In genomic region chr1:60731940-60732339, GRCm38 (mm10) we compare ENCODE assay signal across 20 mouse cellular contexts. TPM values are rescaled to one million over a fixed set of nuclear protein-coding genes. Genes with fewer than 3 reads are reported as not detected.
DNase-seq lines count a peak whose midpoint lies in the region; ATAC-seq lines count a peak whose summit lies in the region.
"Had no signal": no experiment of that assay in that cellular context is flagged by ENCODE, and none has a peak within 500 bp of the region (broad histone marks: within the 10 kb centered on the region; RNA-seq: fewer than 3 reads in every experiment).

No protein-coding gene starts in this region.

- intact Hi-C loops in heart, postnatal 10 days (cut with DNase I), result no loop called here

- H3K4me1 ChIP-seq in heart, embryonic 13.5 days, result peaks cover 34% of the 10 kb centered on the region
- H3K4me1 ChIP-seq: forebrain, embryonic 15.5 days had no signal

- peak; percentile 38 for DNase-seq in gastrocnemius, postnatal 25 days
- DNase-seq in gastrocnemius, postnatal 10 days, result no peak
- DNase-seq in heart, postnatal 10 days, result no peak
- peak; percentile 16 for DNase-seq in right cerebral cortex, adult 18-20 months
- DNase-seq in right cerebral cortex, adult 2 months (ENCODE audit: low spot score in 2 of 2), result no peak
- no peak for DNase-seq in spleen, postnatal 10 days (ENCODE audit: low spot score in 2 of 2)
- DNase-seq: adrenal gland, adult 2 months; B cell, adult 2 months; cerebellum, adult 18-20 months; cerebellum, postnatal 25 days; embryo, embryonic 11 days; kidney, adult 18-20 months; liver, postnatal 0 days; right cerebral cortex, postnatal 4 days had no signal

- H3K27ac ChIP-seq in heart, embryonic 13.5 days (replicated peaks), result peak overlapping the region; percentile 70
- H3K27ac ChIP-seq: forebrain, embryonic 15.5 days; kidney, postnatal 0 days; limb, embryonic 10.5 days; stomach, postnatal 0 days had no signal

- no peaks in the 10 kb centered on the region for H3K27me3 ChIP-seq in heart, embryonic 13.5 days (replicated peaks)
- H3K27me3 ChIP-seq: forebrain, embryonic 15.5 days had no signal

- 45% methylated on average over 2 of the region's 2 CpGs for WGBS in heart, embryonic 13.5 days

- ATAC-seq in heart, embryonic 13.5 days (ENCODE audit: extremely low read depth, insufficient number of reproducible peaks, low FRiP score, low TSS enrichment), result no peak
- ATAC-seq: forebrain, embryonic 15.5 days; liver, postnatal 0 days had no signal

- no peak overlapping the region for H3K4me3 ChIP-seq in heart, embryonic 13.5 days
- H3K4me3 ChIP-seq: forebrain, embryonic 15.5 days; limb, embryonic 10.5 days had no signal

- H3K36me3 ChIP-seq in heart, embryonic 13.5 days, result no peaks in the 10 kb centered on the region
- H3K36me3 ChIP-seq: forebrain, embryonic 15.5 days; limb, embryonic 10.5 days had no signal

- H3K9ac ChIP-seq in heart, embryonic 13.5 days, result no peak overlapping the region
- H3K9ac ChIP-seq: forebrain, embryonic 15.5 days; liver, postnatal 0 days had no signal

- H3K9me3 ChIP-seq in heart, embryonic 13.5 days, result no peaks in the 10 kb centered on the region
- H3K9me3 ChIP-seq: forebrain, embryonic 15.5 days; limb, embryonic 10.5 days had no signal

- H3K4me2 ChIP-seq in heart, embryonic 13.5 days, result no peak overlapping the region
- H3K4me2 ChIP-seq: forebrain, embryonic 15.5 days; midbrain, embryonic 11.5 days had no signal

RNA-seq across cellular contexts. Expression of gene Cd28, which starts 15.3 kb away (rescaled TPM):
- total RNA-seq in gastrocnemius, postnatal 25 days (2021), result 1 to 10 TPM; 1.2 to 4.0 TPM
- total RNA-seq in gastrocnemius, postnatal 10 days (2021), result 1 to 10 TPM; 3.4 to 5.1 TPM
- polyA plus RNA-seq in heart, embryonic 13.5 days (2015; fragmentation: Nextera tagmentation; extraction: Ambion mirVana), result 0.25 and 0.31 TPM in 2 replicates
- total RNA-seq in heart, postnatal 10 days (2021), result 1 to 10 TPM; 2.4 to 2.7 TPM

Comparison
In these comparisons a context has a peak if more than half of its experiments do, and no peak if none do; other contexts are left out.
1. DNase-seq: peak in gastrocnemius, postnatal 25 days (single experiment) and right cerebral cortex, adult 18-20 months (single experiment); none in gastrocnemius, postnatal 10 days (single experiment), heart, postnatal 10 days (0 of 2), right cerebral cortex, adult 2 months (0 of 2) and spleen, postnatal 10 days (0 of 2).